Mouse (Mus musculus) cerebellum, postnatal 10 days (tissue): ENCODE measurements around the gene Lpcat1.
A peak's percentile ranks its signal among the peaks of the same experiment; 100 is the strongest.

Source experiments
- DNase-seq, 2 experiments: peaks; one replicate each; pipeline ENCODE4 v3.0.0; 2021; ENCODE audit warnings: mixed read lengths in 2 of 2

Lpcat1 gene

GRCm38 (mm10) chr13:73482476-73482875 is 15.5 kb downstream of the Lpcat1 start:
- no peak for DNase-seq

- DNase-seq = no peak
These were observed 16.3 kb downstream of the Lpcat1 start for GRCm38 (mm10) chr13:73483331-73483730.

- DNase-seq = no peak
These were observed 17.2 kb downstream of the Lpcat1 start for GRCm38 (mm10) chr13:73484171-73484570.

- DNase-seq = peak in 1 of 2 experiments; percentile 55
These were observed 21.1 kb downstream of the Lpcat1 start for GRCm38 (mm10) chr13:73488105-73488504.

GRCm38 (mm10) chr13:73488707-73489106 is 21.7 kb downstream of the Lpcat1 start:
- DNase-seq = no peak

- no peak for DNase-seq
These were observed 23.0 kb downstream of the Lpcat1 start for GRCm38 (mm10) chr13:73489986-73490385.

- peak; percentile 92 to 93 for DNase-seq
These were observed 23.7 kb downstream of the Lpcat1 start for GRCm38 (mm10) chr13:73490564-73491170.

- no peak for DNase-seq
These were observed 26.2 kb downstream of the Lpcat1 start for GRCm38 (mm10) chr13:73493183-73493582.

- no peak for DNase-seq
These were observed 27.5 kb downstream of the Lpcat1 start for GRCm38 (mm10) chr13:73494528-73494927.

GRCm38 (mm10) chr13:73496137-73496536 is 29.1 kb downstream of the Lpcat1 start:
- DNase-seq = no peak

- DNase-seq = no peak
These were observed 33.1 kb downstream of the Lpcat1 start for GRCm38 (mm10) chr13:73499893-73500604.

GRCm38 (mm10) chr13:73502719-73503118 is 35.7 kb downstream of the Lpcat1 start:
- DNase-seq = peak; percentile 52 to 58

GRCm38 (mm10) chr13:73505686-73506467 is 38.9 kb downstream of the Lpcat1 start:
- peak; percentile 90 to 92 for DNase-seq

- DNase-seq = no peak
These were observed 42.0 kb downstream of the Lpcat1 start for GRCm38 (mm10) chr13:73508817-73509550.

- DNase-seq = peak; percentile 31 to 59
These were observed 42.9 kb downstream of the Lpcat1 start for GRCm38 (mm10) chr13:73509869-73510268.

GRCm38 (mm10) chr13:73512776-73513673 is 46.0 kb downstream of the Lpcat1 start:
- DNase-seq = peak; percentile 89 to 91

- DNase-seq = no peak
These were observed 49.9 kb downstream of the Lpcat1 start for GRCm38 (mm10) chr13:73516886-73517285.

- DNase-seq = no peak
These were observed 66.7 kb downstream of the Lpcat1 start for GRCm38 (mm10) chr13:73533716-73534115.

GRCm38 (mm10) chr13:73535287-73535686 is 68.3 kb downstream of the Lpcat1 start:
- no peak for DNase-seq

- DNase-seq = peak; percentile 36 to 59
These were observed 69.4 kb downstream of the Lpcat1 start, which contains the start of gene Slc6a3 for GRCm38 (mm10) chr13:73536403-73536821. Slc6a3 (plus strand) TSS chr13:73536747.

GRCm38 (mm10) chr13:73536824-73537223 is 69.8 kb downstream of the Lpcat1 start:
- DNase-seq = no peak

- DNase-seq = no peak
These were observed 97.2 kb downstream of the Lpcat1 start for GRCm38 (mm10) chr13:73564201-73564600.
